Mouse (Mus musculus) cerebellum, adult 2 months (tissue): ENCODE results near the gene Upk3b. TPM values are rescaled to one million over a fixed set of nuclear protein-coding genes. Genes with fewer than 3 reads are reported as not detected.
A peak's percentile ranks its signal among the peaks of the same experiment; 100 is the strongest.
"Not testable (repeated sequence)": the region's sequence is repeated elsewhere in the genome, so short reads cannot be mapped to it uniquely, and the experiment has no call there.

Experiments used
- DNase-seq, 2 experiments: peaks; one replicate each; pipeline ENCODE4 v3.0.0; 2021
- H3K27ac ChIP-seq: fragments of 200-500 bp; 2 replicates; pipeline ENCODE4 v1.5.1; 2012; ENCODE audit warnings: low read length, control low read depth, inconsistent platforms; ENCODE audit not compliant: insufficient read depth
- H3K27me3 ChIP-seq: fragments of 200-500 bp; 2 replicates; pipeline ENCODE4 v1.6.1; 2012; ENCODE audit warnings: inconsistent platforms, mild to moderate bottlenecking, low read length, moderate library complexity; ENCODE audit not compliant: control insufficient read depth, insufficient read depth
- H3K4me1 ChIP-seq: fragments of 200-500 bp; 2 replicates; pipeline ENCODE4 v1.6.1; 2011; ENCODE audit warnings: low read length; ENCODE audit not compliant: control insufficient read depth, insufficient read depth
- H3K4me3 ChIP-seq: fragments of 200-500 bp; replicated peaks from 2 replicates; pipeline ENCODE3; 2011; ENCODE audit warnings: mild to moderate bottlenecking, low read depth, low read length, control low read depth; ENCODE audit not compliant: insufficient read depth
- CTCF ChIP-seq: fragments of 200-500 bp; IDR thresholded peaks from 2 replicates; pipeline ENCODE4 v1.5.1; 2011; ENCODE audit warnings: low read depth, mild to moderate bottlenecking, control low read depth, low read length, moderate library complexity, borderline replicate concordance; ENCODE audit not compliant: insufficient read depth
- POLR2A ChIP-seq: fragments of 200-500 bp; IDR thresholded peaks from 2 replicates; pipeline ENCODE4 v1.6.1; 2011; ENCODE audit warnings: low read length, control low read depth, borderline replicate concordance; ENCODE audit not compliant: insufficient read depth
- WGBS: fragments of 180-500 bp; shearing (Covaris S2); methylation state at CpG from one replicate; pipeline ENCODE4 v1.1.7; 2018; 5-methylcytosine and 5-hydroxymethylcytosine counted together
- polyA plus RNA-seq: library from polyadenylated mRNA; depleted of rRNA; stranded (reverse); fragments of >200 nt; gene quantifications from 2 replicates; pipeline ENCODE4 v1.2.3, GENCODE M21; 2012

The Upk3b gene
- polyA plus RNA-seq, 1 experiment = not detected

DNA sequence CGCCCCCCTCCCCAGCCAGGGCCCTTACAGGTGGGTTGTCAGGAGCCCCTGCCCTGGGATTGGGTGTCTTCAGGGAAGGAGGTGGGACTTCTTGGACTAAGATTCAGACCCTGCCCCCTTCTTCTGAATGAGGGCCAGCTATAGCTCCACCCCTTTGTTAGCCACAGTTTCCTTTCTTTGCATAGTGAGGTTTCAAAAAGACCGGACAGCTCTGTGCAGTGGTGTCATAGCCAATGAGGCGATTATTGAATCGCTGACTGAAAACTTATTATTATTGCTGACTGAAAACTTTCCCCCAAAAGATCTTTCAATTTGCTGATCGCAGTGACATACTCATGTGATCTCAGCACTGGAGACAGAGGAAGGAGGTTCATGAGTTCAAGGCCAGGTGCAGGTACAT lies 1.9 kb downstream of the Upk3b start:
- no peaks in the 10 kb centered on the region for H3K4me1 ChIP-seq
- WGBS = 51% methylated on average over 5 of the region's 5 CpGs
- H3K4me3 ChIP-seq = no peak overlapping the region
- no peak for TF ChIP-seq CTCF
- TF ChIP-seq POLR2A = no peak
- DNase-seq = no peak
- H3K27me3 ChIP-seq = no peaks in the 10 kb centered on the region
- H3K27ac ChIP-seq = no peak overlapping the region

DNA sequence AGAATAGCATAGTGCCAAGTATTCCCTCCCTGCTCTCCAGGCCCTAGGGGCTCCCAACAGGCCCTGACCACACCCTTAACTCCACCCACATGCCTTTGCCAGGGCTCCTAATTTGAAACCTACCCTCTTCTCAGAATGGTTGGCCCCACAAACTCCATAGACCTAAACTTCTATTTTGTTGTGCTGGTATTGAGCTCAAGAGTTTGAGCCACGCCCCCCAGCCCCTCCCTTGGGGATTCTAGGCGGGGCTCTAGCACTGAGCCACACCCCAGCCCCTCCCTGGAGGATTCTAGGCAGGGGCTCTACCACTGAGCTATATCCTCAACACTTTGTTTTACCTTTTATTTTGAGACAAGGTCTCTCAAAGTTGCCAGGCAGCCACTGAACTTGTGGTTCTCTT lies 3.0 kb downstream of the Upk3b start:
- WGBS = 39% methylated on average over 2 of the region's 2 CpGs
- Histone ChIP-seq H3K4me1 (no peaks in the 10 kb centered on the region), H3K27ac (no peak overlapping the region), H3K4me3 (no peak overlapping the region), H3K27me3 (no peaks in the 10 kb centered on the region)
- TF ChIP-seq POLR2A (no peak), CTCF (no peak)
- no peak for DNase-seq

DNA sequence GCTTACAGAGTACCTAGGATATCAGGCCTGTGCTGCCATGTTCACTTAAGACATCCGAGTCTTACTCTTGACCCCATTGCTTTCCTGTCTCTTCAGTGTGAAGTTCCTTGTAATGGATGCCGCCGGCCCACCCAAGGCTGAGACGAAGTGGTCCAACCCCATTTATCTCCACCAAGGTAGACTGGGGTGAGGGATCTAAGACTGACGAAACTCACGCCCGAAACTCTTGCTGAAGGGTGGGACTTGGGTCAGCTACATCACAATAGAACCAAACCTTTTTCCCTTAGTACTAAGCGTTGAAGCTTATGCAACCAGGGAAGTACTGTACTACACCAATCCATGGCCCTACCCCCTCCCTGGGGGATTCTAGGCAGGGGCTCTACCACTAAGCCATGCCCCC lies 3.4 kb downstream of the Upk3b start:
- H3K4me3 ChIP-seq = no peak overlapping the region
- 95% methylated on average over 8 of the region's 8 CpGs for WGBS
- H3K27ac ChIP-seq = no peak overlapping the region
- H3K4me1 ChIP-seq = no peaks in the 10 kb centered on the region
- no peak for DNase-seq
- no peak for TF ChIP-seq POLR2A
- TF ChIP-seq CTCF = no peak
- H3K27me3 ChIP-seq = no peaks in the 10 kb centered on the region

DNA sequence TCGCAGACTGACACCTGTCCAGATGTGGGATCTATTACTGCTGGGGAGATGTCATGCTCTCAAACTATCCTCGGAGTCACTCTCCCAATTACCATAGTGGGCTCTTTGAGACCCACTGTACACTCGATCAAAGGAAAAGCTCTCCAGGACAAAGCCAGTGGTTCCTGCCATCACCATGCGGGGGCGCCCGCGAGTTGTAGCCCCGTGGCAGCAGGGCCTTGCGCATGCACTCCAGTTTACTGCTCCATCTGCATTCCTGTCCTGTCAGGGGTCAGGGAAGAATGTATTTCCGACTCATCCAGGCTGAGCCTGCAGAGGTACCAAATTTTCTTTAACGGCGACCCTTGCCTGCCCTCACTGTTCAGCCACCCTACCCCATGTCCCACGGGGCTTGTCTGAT lies 6.6 kb downstream of the Upk3b start:
- WGBS = 56% methylated on average over 13 of the region's 13 CpGs
- Histone ChIP-seq H3K4me3 (no peak overlapping the region), H3K4me1 (no peaks in the 10 kb centered on the region), H3K27ac (no peak overlapping the region), H3K27me3 (no peaks in the 10 kb centered on the region)
- 0 out of 2 replicates have a peak, but pooled peaks have one; percentile 25 for TF ChIP-seq CTCF
- TF ChIP-seq POLR2A = no peak
- no peak for DNase-seq

DNA sequence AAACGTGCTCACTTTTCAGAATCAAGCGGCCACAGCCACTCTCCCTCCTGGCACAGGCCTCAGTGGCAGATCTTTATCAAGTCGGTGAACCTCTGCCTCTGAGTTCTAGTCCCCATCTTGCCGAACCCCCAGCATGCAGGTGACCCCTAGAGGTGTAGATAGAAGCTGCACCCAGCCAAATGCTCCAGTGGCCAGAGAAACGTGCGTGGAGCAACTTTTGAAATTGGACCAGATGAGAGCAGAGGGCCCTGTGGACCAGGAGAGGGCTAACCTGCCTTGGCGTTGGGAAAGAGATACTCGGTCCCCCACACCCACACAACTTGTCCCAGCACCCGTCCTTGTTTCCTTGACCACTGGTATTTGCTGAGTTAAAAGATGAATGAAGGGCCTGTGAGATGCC lies 7.1 kb downstream of the Upk3b start:
- H3K27ac ChIP-seq = no peak overlapping the region
- 13% methylated on average over 9 of the region's 9 CpGs for WGBS

DNA sequence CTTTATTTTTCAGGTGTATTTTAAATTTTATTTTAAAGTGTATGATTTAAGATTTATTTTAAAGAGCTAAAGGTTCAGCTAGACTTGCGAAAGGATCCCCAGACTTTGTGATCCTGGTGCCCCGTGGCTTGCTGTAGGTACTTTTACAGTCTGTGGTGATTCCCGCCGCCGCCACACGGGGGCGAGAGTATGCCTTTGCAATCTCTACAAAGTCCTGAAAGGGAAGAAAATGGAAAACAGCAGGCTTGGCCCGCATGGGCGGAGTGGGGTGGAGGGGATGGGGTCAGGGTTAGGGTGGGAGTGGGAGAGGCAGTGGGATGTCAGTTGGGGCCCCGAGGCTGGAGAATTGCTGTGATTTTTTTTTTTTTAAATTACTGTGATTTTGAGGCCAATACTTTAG lies 7.7 kb downstream of the Upk3b start:
- TF ChIP-seq POLR2A (no peak), CTCF (peak; percentile 79)
- Histone ChIP-seq H3K4me1 (no peaks in the 10 kb centered on the region), H3K4me3 (no peak overlapping the region), H3K27me3 (no peaks in the 10 kb centered on the region), H3K27ac (no peak overlapping the region)
- WGBS = 3% methylated on average over 10 of the region's 10 CpGs
- DNase-seq = peak; percentile 60 to 81

More for the DNA sequence above, 7.1 kb downstream of the Upk3b start:
- H3K4me1 ChIP-seq = no peaks in the 10 kb centered on the region
- no peak overlapping the region for H3K4me3 ChIP-seq
- DNase-seq = peak in 1 of 2 experiments; percentile 14
- no peaks in the 10 kb centered on the region for H3K27me3 ChIP-seq
- TF ChIP-seq CTCF = peak; percentile 38; the same call in 1 of the 2 replicates
- no peak for TF ChIP-seq POLR2A

DNA sequence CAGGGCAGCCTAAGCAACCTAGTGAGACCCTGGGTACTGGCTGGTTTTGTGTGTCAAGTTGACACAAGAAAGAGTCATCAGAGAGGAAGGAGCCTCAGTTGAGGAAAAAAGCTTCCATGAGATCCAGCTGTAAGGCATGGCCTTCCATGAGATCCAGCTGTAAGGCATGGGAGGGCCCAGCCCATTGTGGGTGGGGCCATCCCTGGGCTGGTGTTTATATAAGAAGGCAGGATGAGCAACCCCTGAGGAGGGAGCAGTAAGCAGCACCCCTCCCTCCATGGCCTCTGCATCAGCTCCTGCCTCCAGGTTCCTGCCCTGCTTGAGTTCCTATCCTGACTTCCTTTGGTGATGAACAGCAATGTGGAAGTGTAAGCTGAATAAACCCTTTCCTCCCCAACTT lies 10.2 kb downstream of the Upk3b start:
- H3K27ac ChIP-seq, H3K4me1 ChIP-seq, H3K4me3 ChIP-seq, H3K27me3 ChIP-seq, DNase-seq: not testable (repeated sequence)

DNA sequence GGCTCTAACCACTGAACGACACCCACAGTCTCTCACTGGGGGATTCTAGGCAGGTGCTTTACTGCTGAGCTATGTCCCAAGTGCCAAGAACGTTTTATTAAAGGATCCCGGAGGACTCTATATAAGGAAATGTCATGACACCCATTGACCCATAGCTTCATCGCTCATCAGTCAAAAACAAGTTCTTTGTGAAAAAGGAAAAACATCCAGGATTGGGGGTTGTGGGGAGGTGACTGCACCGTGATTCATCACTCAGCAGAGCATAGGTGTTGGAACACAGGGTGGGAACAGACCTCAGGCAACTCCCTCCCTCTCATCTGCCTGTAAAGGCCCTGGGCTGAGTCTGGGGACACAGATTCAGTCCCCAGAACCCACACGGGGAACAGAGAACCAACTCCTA lies 11.6 kb downstream of the Upk3b start:
- Histone ChIP-seq H3K4me3 (no peak overlapping the region), H3K27me3 (no peaks in the 10 kb centered on the region), H3K27ac (no peak overlapping the region), H3K4me1 (no peaks in the 10 kb centered on the region)
- no peak for DNase-seq
- WGBS = 84% methylated on average over 6 of the region's 6 CpGs
- TF ChIP-seq POLR2A = no peak
- no peak for TF ChIP-seq CTCF
